Mouse (Mus musculus): ENCODE results near the gene Ncam1. TPM values are rescaled to one million over a fixed set of nuclear protein-coding genes. Genes with fewer than 3 reads are reported as not detected.
A peak's percentile ranks its signal among the peaks of the same experiment; 100 is the strongest.

The Ncam1 gene
- polyA plus RNA-seq, 1 experiment, result not detected

DNA sequence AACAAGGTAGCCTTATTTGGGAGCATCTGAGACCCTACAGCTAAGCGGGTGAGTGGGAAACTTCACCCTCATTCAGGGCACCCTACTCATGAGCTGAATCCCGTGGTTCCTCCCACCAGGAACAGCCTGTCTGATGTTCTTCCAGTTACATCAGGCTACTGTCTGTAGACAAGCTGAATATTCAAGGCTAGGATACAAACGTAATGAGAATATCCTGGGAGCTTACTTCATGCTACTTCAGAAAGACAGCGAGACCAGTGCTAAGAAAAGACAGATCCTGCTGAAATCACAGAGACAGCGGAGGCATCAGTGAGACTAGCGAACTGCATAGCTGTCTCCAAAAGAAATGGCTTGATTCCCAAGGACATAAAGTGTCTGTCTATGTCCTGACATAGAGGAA lies 58.8 kb downstream of the Ncam1 start:
- 74% methylated on average over 6 of the region's 6 CpGs for WGBS
- TF ChIP-seq CTCF (IDR thresholded peaks at IDR 0.05; ENCODE audit: insufficient read depth, low read depth, low read length) (no peak), POLR2A (IDR thresholded peaks at IDR 0.05; ENCODE audit: insufficient read depth, low read depth, low read length) (no peak)
- Histone ChIP-seq H3K4me3 (ENCODE audit: insufficient read depth, low read depth, low read length) (no peak overlapping the region), H3K27ac (ENCODE audit: insufficient read depth, low read depth, low read length) (no peak overlapping the region), H3K4me1 (ENCODE audit: control insufficient read depth, insufficient read depth, low read length) (no peaks in the 10 kb centered on the region)

DNA sequence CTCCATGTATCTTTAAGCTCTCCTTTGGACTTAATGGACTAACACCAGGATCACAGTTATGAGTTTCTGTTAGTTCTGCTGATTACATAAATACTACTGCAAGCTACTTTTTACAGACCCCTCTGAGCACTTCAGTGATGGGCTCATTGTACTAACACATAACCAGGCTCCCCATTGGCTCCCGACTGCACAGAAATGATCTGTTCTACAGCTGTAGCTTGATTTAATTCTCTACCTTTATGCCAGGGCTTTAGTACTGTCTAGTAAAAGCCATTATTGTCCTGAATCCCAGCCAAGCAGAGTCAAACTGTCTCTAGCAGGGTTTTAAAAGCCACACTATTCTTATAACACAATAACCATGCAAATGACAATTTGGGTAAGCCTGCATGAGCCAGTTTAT lies 60.2 kb downstream of the Ncam1 start:
- Histone ChIP-seq H3K27ac (ENCODE audit: insufficient read depth, low read depth, low read length) (no peak overlapping the region), H3K4me3 (ENCODE audit: insufficient read depth, low read depth, low read length) (no peak overlapping the region), H3K4me1 (ENCODE audit: control insufficient read depth, insufficient read depth, low read length) (peaks cover 3% of the 10 kb centered on the region)
- TF ChIP-seq CTCF (IDR thresholded peaks at IDR 0.05; ENCODE audit: insufficient read depth, low read depth, low read length) (no peak), POLR2A (IDR thresholded peaks at IDR 0.05; ENCODE audit: insufficient read depth, low read depth, low read length) (no peak)
- 31% methylated on average over 1 of the region's 1 CpGs for WGBS

DNA sequence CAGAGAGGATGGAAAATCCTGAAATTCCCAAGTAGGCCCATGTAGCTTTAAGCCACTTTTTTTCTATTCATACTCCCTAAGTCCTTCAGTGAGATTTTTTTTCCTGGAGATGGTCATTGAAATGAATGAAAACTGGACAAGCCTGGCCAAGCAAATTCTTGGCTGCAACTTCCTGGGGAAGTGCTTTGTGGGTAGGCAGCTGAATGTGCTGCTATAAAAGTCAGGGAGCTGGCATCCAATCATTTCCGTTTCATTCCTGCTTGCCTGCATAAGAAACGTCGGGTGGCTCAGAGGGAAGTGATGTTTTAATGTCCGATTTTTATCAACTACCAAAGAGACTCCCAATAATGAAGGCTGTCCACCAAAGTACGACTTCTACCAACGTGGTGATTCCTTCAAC lies 61.6 kb downstream of the Ncam1 start:
- 61% methylated on average over 6 of the region's 6 CpGs for WGBS

DNA sequence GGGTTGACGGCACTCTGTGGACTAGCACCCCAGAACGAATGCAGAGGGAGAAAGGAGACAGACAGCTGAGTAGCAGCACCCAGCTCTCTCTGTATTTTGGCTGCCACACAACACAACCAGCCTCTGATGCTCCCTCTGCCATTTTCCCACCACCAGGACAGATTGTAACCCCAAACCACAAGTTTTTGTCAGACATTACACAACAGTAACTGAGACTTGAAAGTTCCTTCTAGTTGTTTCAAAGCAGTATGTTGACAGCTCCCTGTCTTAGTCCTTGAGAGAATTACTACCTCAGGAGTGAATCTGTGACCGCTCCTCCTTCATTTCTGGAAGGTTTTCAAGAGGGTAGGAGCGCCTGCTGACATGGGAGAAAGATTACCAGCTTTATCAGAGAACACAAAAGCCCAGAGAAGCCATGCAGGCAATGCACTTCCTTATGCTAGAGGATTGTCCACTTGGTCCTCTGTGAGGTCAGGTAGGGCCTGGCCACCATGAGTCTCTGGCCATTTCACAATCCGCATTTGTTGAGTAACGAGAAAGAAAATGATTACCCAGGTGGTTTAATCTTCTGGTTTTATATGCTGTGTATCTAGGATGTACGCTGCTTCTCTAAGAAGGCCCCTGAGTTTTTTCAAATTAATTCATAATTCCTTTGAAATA lies 64.2 kb downstream of the Ncam1 start:
- H3K27ac ChIP-seq (ENCODE audit: insufficient read depth, low read depth, low read length), result no peak overlapping the region
- TF ChIP-seq CTCF (IDR thresholded peaks at IDR 0.05; ENCODE audit: insufficient read depth, low read depth, low read length) (no peak), POLR2A (IDR thresholded peaks at IDR 0.05; ENCODE audit: insufficient read depth, low read depth, low read length) (no peak)
- WGBS, result 83% methylated on average over 7 of the region's 7 CpGs

More for the DNA sequence above, 61.6 kb downstream of the Ncam1 start:
- TF ChIP-seq POLR2A (IDR thresholded peaks at IDR 0.05; ENCODE audit: insufficient read depth, low read depth, low read length) (no peak), CTCF (IDR thresholded peaks at IDR 0.05; ENCODE audit: insufficient read depth, low read depth, low read length) (no peak)
- Histone ChIP-seq H3K4me1 (ENCODE audit: control insufficient read depth, insufficient read depth, low read length) (peaks cover 3% of the 10 kb centered on the region), H3K4me3 (ENCODE audit: insufficient read depth, low read depth, low read length) (no peak overlapping the region), H3K27ac (ENCODE audit: insufficient read depth, low read depth, low read length) (no peak overlapping the region)

DNA sequence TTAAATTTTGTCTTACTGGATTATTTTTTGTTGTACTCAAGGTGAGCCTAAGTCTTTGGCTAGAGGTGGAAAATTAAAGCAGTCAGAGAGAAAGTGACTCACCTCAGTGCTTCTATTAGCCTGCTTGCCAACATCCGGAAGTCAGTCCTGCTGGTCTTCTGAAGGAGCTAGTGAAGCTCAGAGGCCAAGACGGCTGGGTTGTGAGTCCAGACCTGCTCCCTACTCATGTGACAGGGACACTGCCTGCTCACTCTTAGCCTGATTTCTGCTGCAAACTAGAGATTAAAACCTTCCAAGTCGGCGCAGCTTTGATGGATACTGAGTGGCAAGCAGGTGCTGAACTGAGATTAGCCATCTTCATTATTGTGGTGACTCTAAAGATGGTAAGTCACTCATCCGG lies 65.0 kb downstream of the Ncam1 start:
- H3K4me1 ChIP-seq (ENCODE audit: control insufficient read depth, insufficient read depth, low read length), result peaks cover 5% of the 10 kb centered on the region
- TF ChIP-seq POLR2A (IDR thresholded peaks at IDR 0.05; ENCODE audit: insufficient read depth, low read depth, low read length) (no peak), CTCF (IDR thresholded peaks at IDR 0.05; ENCODE audit: insufficient read depth, low read depth, low read length) (no peak)
- H3K4me3 ChIP-seq (ENCODE audit: insufficient read depth, low read depth, low read length), result no peak overlapping the region
- H3K27ac ChIP-seq (ENCODE audit: insufficient read depth, low read depth, low read length), result peak overlapping the region; percentile 21; the same call in 1 of the 2 replicates
- WGBS, result 67% methylated on average over 5 of the region's 5 CpGs

More for the DNA sequence above, 64.2 kb downstream of the Ncam1 start:
- H3K4me3 ChIP-seq (ENCODE audit: insufficient read depth, low read depth, low read length), result no peak overlapping the region
- peaks cover 4% of the 10 kb centered on the region for H3K4me1 ChIP-seq (ENCODE audit: control insufficient read depth, insufficient read depth, low read length)

DNA sequence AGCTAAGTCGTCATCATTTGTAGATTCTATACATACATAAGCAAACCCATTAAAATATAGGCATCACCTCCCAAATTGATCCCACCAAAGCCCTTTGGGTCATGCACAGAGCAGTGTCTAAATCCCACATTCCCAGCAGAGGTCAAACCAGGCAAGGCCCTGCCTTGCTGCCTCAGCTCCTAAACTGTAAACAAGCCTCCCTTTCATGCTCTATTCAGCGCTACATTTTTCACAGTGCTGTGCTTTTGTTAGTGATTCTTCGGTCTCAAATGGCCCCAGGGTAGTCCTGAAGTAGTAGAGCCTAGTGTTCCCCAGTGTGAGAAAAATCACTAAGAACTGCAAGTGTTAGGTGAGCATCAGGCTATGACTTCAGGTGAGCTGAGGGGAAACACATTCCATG lies 69.2 kb downstream of the Ncam1 start:
- TF ChIP-seq CTCF (IDR thresholded peaks at IDR 0.05; ENCODE audit: insufficient read depth, low read depth, low read length), result no peak
- no peak for TF ChIP-seq POLR2A (IDR thresholded peaks at IDR 0.05; ENCODE audit: insufficient read depth, low read depth, low read length)
- no peak overlapping the region for H3K27ac ChIP-seq (ENCODE audit: insufficient read depth, low read depth, low read length)
- 34% methylated on average over 3 of the region's 3 CpGs for WGBS

DNA sequence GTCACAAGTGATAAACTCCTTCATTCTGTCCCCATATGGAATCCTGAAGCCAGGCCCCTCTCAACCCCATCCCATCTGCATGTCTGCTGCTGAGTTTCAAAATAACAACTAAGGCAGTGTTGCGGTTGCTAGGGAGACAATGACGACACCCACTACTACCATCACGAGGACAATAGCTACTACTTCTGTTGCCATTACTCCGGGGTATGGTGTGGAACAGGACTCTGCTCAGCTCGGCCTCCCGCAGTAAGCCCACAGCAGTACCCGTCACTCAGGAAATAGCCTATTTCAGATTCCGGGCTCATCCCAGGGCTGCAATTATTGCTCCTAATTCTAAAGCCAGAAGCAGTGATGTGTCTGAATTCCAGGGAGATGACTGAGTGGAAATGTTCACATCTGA lies 70.5 kb downstream of the Ncam1 start:
- no peak overlapping the region for H3K4me3 ChIP-seq (ENCODE audit: insufficient read depth, low read depth, low read length)
- no peak overlapping the region for H3K27ac ChIP-seq (ENCODE audit: insufficient read depth, low read depth, low read length)
- TF ChIP-seq CTCF (IDR thresholded peaks at IDR 0.05; ENCODE audit: insufficient read depth, low read depth, low read length) (no peak), POLR2A (IDR thresholded peaks at IDR 0.05; ENCODE audit: insufficient read depth, low read depth, low read length) (no peak)
- H3K4me1 ChIP-seq (ENCODE audit: control insufficient read depth, insufficient read depth, low read length), result peaks cover 6% of the 10 kb centered on the region
- WGBS, result 6% methylated on average over 8 of the region's 8 CpGs

More for the DNA sequence above, 69.2 kb downstream of the Ncam1 start:
- Histone ChIP-seq H3K4me3 (ENCODE audit: insufficient read depth, low read depth, low read length) (no peak overlapping the region), H3K4me1 (ENCODE audit: control insufficient read depth, insufficient read depth, low read length) (peaks cover 9% of the 10 kb centered on the region)

DNA sequence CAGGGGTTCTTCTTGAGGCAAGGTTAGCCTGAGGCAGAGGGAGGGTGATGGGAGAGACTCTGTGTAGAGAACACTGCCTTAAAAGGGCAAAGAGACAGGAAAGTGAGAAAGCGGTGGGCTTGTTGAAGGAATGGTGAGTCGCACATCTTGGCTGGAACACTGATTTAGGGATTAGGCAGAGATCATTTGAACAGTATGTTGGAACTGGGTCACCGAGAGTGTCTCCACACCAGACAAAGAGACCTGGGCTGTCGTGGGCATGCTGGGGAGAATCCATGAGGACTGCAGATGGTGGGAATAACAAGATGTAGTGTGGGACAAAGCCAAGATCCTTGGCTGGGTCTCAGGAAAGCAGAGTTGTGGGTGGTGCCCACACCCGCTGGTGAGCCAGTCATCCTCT lies 76.0 kb downstream of the Ncam1 start:
- Histone ChIP-seq H3K4me1 (ENCODE audit: control insufficient read depth, insufficient read depth, low read length) (peaks cover 7% of the 10 kb centered on the region), H3K27ac (ENCODE audit: insufficient read depth, low read depth, low read length) (no peak overlapping the region), H3K4me3 (ENCODE audit: insufficient read depth, low read depth, low read length) (no peak overlapping the region)
- TF ChIP-seq POLR2A (IDR thresholded peaks at IDR 0.05; ENCODE audit: insufficient read depth, low read depth, low read length) (no peak), CTCF (IDR thresholded peaks at IDR 0.05; ENCODE audit: insufficient read depth, low read depth, low read length) (no peak)
- 41% methylated on average over 5 of the region's 5 CpGs for WGBS

DNA sequence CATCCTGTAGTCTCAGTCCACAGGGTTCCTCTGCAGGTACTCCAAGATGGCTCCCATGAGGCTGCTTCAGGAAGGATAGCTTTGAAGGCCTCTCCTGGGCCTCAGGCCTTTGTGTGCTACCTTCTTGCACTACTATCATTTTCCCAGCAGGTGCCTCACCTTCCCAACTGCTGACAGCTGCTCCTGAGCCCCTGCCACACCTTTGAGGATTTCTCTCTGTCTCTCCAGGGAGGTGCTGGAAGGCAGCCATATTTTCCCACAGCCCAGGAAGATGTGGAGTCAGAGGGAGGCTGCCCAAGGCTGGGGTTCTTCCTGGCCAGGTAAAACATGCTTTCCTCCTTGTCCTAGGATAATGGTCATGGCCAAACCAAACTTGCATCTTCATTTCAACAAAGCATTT lies 83.6 kb downstream of the Ncam1 start:
- no peak for TF ChIP-seq POLR2A (IDR thresholded peaks at IDR 0.05; ENCODE audit: insufficient read depth, low read depth, low read length)
- TF ChIP-seq CTCF (IDR thresholded peaks at IDR 0.05; ENCODE audit: insufficient read depth, low read depth, low read length), result no peak
- H3K4me3 ChIP-seq (ENCODE audit: insufficient read depth, low read depth, low read length), result no peak overlapping the region
- H3K27ac ChIP-seq (ENCODE audit: insufficient read depth, low read depth, low read length), result no peak overlapping the region
- 0 out of 2 replicates have a peak, but pooled peaks cover 2% of the 10 kb centered on the region for H3K4me1 ChIP-seq (ENCODE audit: control insufficient read depth, insufficient read depth, low read length)

Data from olfactory bulb, adult 2 months (tissue).